Mouse (Mus musculus) lung, postnatal 0 days (tissue): ENCODE measurements around the gene Mdm4.

ENCODE experiments used
- CTCF ChIP-seq: IDR thresholded peaks from 2 replicates; pipeline ENCODE4 v1.5.1; 2016; ENCODE audit warnings: antibody characterized with exemption, mild to moderate bottlenecking
- EP300 ChIP-seq: IDR thresholded peaks from 2 replicates; pipeline ENCODE4 v1.6.1; 2016; ENCODE audit warnings: antibody characterized with exemption, mild to moderate bottlenecking, control low read depth

DNA sequence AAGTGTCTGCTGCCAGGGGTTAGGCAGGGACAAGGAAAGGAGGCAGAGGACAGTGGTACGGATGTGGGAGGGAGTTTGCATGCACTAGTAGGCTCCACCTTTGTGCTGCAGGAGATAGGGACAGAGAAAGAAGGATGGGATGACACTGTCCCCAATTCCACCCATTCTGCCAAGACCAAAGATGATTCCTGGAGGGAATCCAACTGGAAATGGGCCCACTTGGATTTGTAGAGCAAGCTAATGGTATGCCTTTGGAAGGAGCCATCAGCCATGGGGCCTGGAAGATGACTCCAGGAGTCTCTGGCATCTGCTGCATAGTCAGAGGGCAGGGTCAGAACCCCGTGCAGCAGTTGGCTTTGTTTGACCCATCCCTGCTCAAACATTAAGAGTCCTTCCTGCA is 97.9 kb downstream of the Mdm4 start:
- TF ChIP-seq CTCF, result no peak
- TF ChIP-seq EP300, result no peak
